Mouse (Mus musculus) heart, adult 2 months (tissue): ENCODE measurements around the gene Ap1g2. TPM values are rescaled to one million over a fixed set of nuclear protein-coding genes. Genes with fewer than 3 reads are reported as not detected.

ENCODE experiments used
- DNase-seq, 2 experiments: peaks; one replicate each; pipeline ENCODE4 v3.0.0; 2021
- H3K27ac ChIP-seq: fragments of 200-600 bp; 2 replicates; pipeline ENCODE4 v1.8.1; 2022
- H3K27me3 ChIP-seq: fragments of 200-500 bp; 2 replicates; pipeline ENCODE4 v1.6.1; 2012; ENCODE audit warnings: mild to moderate bottlenecking, low read length, inconsistent platforms, mixed read lengths; ENCODE audit not compliant: control insufficient read depth, insufficient read depth
- H3K36me3 ChIP-seq: fragments of 200-500 bp; 2 replicates; pipeline ENCODE4 v1.6.1; 2012; ENCODE audit warnings: low read length, inconsistent platforms; ENCODE audit not compliant: control insufficient read depth, insufficient read depth
- H3K4me1 ChIP-seq: fragments of 200-500 bp; 2 replicates; pipeline ENCODE4 v1.6.1; 2011; ENCODE audit warnings: low read length; ENCODE audit not compliant: control insufficient read depth, insufficient read depth
- H3K4me3 ChIP-seq: fragments of 200-600 bp; 2 replicates; pipeline ENCODE4 v1.8.1; 2022
- H3K79me2 ChIP-seq: fragments of 200-500 bp; replicated peaks from 2 replicates; pipeline ENCODE4 v1.6.1; 2012; ENCODE audit warnings: mild to moderate bottlenecking, inconsistent platforms, low read length, moderate library complexity, mixed read lengths; ENCODE audit not compliant: control insufficient read depth, insufficient read depth
- H3K9ac ChIP-seq: fragments of 200-500 bp; 2 replicates; pipeline ENCODE4 v1.6.1; 2012; ENCODE audit warnings: low read depth, mild to moderate bottlenecking, control low read depth, inconsistent platforms, low read length, mixed read lengths
- CTCF ChIP-seq: fragments of 200-600 bp; IDR thresholded peaks from 2 replicates; pipeline ENCODE4 v1.8.1; 2022; ENCODE audit warnings: antibody characterized with exemption, mild to moderate bottlenecking, moderate library complexity
- EP300 ChIP-seq: fragments of 200-500 bp; IDR thresholded peaks from 2 replicates; pipeline ENCODE4 v1.6.1; 2011; ENCODE audit warnings: low read depth, low read length, control low read depth; ENCODE audit not compliant: insufficient read depth
- POLR2A ChIP-seq: fragments of 200-500 bp; IDR thresholded peaks from 2 replicates; pipeline ENCODE4 v1.6.1; 2011; ENCODE audit warnings: mild to moderate bottlenecking, low read depth, low read length, control low read depth; ENCODE audit not compliant: insufficient read depth
- WGBS: fragments of 180-500 bp; shearing (Covaris S2); methylation state at CpG from one replicate; pipeline ENCODE4 v1.1.7; 2018; 5-methylcytosine and 5-hydroxymethylcytosine counted together
- intact Hi-C: fragments of 180-260 bp; cut with DNase I; formaldehyde crosslinking; loops from one replicate; pipeline ENCODE4 v1.15.1; 2025
- polyA plus RNA-seq: library from polyadenylated mRNA; depleted of rRNA; stranded (reverse); fragments of >200 nt; gene quantifications from 2 replicates; pipeline ENCODE4 v1.2.3, GENCODE M21; 2012
- total RNA-seq, 2 experiments: library from RNA; stranded (reverse); gene quantifications; 2 replicates each; pipeline ENCODE4 v1.2.3; 2021

Ap1g2 gene
- total and polyA plus RNA-seq, 3 experiments: 5.3 to 10.2 (median 5.6) TPM

- DNase-seq: no peak
- Histone ChIP-seq H3K4me1 (no peaks in the 10 kb centered on the region), H3K27ac (no peak overlapping the region), H3K79me2 (no peaks in the 10 kb centered on the region), H3K4me3 (no peak overlapping the region), H3K9ac (no peak overlapping the region), H3K36me3 (no peaks in the 10 kb centered on the region), H3K27me3 (no peaks in the 10 kb centered on the region)
- 48% methylated on average over 19 of the region's 19 CpGs for WGBS
- intact Hi-C loops: loop anchor here (10.0 kb wide), 1 partner anchor 227 kb away; no protein-coding TSS in a partner anchor
- TF ChIP-seq CTCF (no peak), EP300 (no peak), POLR2A (no peak)
Measured at GRCm38 (mm10) chr14:55071756-55072155, 34.6 kb downstream of the Ap1g2 start.

- Histone ChIP-seq H3K27ac (no peak overlapping the region), H3K79me2 (no peaks in the 10 kb centered on the region), H3K36me3 (no peaks in the 10 kb centered on the region), H3K27me3 (peaks cover 2% of the 10 kb centered on the region; the same call in 1 of the 2 replicates), H3K4me1 (no peaks in the 10 kb centered on the region), H3K9ac (no peak overlapping the region), H3K4me3 (no peak overlapping the region)
- no peak for DNase-seq
- intact Hi-C loops: no loop called here
- WGBS: 84% methylated on average over 8 of the region's 8 CpGs
- TF ChIP-seq CTCF: no peak
- TF ChIP-seq EP300: no peak
- no peak for TF ChIP-seq POLR2A
Measured at GRCm38 (mm10) chr14:55066042-55066441, 40.4 kb downstream of the Ap1g2 start.

- no peak for TF ChIP-seq EP300
- TF ChIP-seq CTCF: no peak
- TF ChIP-seq POLR2A: no peak
- intact Hi-C loops: no loop called here
- Histone ChIP-seq H3K27ac (no peak overlapping the region), H3K4me3 (no peak overlapping the region), H3K27me3 (peaks cover 2% of the 10 kb centered on the region; the same call in 1 of the 2 replicates), H3K4me1 (no peaks in the 10 kb centered on the region), H3K9ac (no peak overlapping the region), H3K36me3 (no peaks in the 10 kb centered on the region), H3K79me2 (no peaks in the 10 kb centered on the region)
- WGBS: 89% methylated on average over 13 of the region's 13 CpGs
- DNase-seq: no peak
Measured at GRCm38 (mm10) chr14:55065391-55065790, 41.0 kb downstream of the Ap1g2 start.

- TF ChIP-seq CTCF: no peak
- intact Hi-C loops: no loop called here
- DNase-seq: no peak
- no peak overlapping the region for H3K4me3 ChIP-seq
- 78% methylated on average over 35 of the region's 35 CpGs for WGBS
- H3K27ac ChIP-seq: no peak overlapping the region
- no peak overlapping the region for H3K9ac ChIP-seq
- no peaks in the 10 kb centered on the region for H3K79me2 ChIP-seq
- H3K27me3 ChIP-seq: peaks cover 2% of the 10 kb centered on the region; the same call in 1 of the 2 replicates
- no peaks in the 10 kb centered on the region for H3K36me3 ChIP-seq
- no peaks in the 10 kb centered on the region for H3K4me1 ChIP-seq
Measured at GRCm38 (mm10) chr14:55064481-55065370, 41.7 kb downstream of the Ap1g2 start.

GRCm38 (mm10) chr14:55063581-55064381 lies 42.6 kb downstream of the Ap1g2 start:
- WGBS: 84% methylated on average over 22 of the region's 22 CpGs
- no peak overlapping the region for H3K4me3 ChIP-seq
- H3K36me3 ChIP-seq: no peaks in the 10 kb centered on the region
- H3K27me3 ChIP-seq: peaks cover 2% of the 10 kb centered on the region; the same call in 1 of the 2 replicates
- intact Hi-C loops: no loop called here
- H3K79me2 ChIP-seq: no peaks in the 10 kb centered on the region
- DNase-seq: no peak
- TF ChIP-seq EP300: no peak
- no peak for TF ChIP-seq POLR2A
- no peak for TF ChIP-seq CTCF
- H3K4me1 ChIP-seq: no peaks in the 10 kb centered on the region
- H3K27ac ChIP-seq: no peak overlapping the region
- no peak overlapping the region for H3K9ac ChIP-seq

- Histone ChIP-seq H3K4me1 (no peaks in the 10 kb centered on the region), H3K27me3 (peaks cover 2% of the 10 kb centered on the region; the same call in 1 of the 2 replicates), H3K36me3 (no peaks in the 10 kb centered on the region), H3K79me2 (no peaks in the 10 kb centered on the region), H3K4me3 (no peak overlapping the region), H3K27ac (no peak overlapping the region), H3K9ac (no peak overlapping the region)
- TF ChIP-seq POLR2A: no peak
- no peak for TF ChIP-seq CTCF
- TF ChIP-seq EP300: no peak
- WGBS: 84% methylated on average over 5 of the region's 5 CpGs
- DNase-seq: no peak
- intact Hi-C loops: no loop called here
Measured at GRCm38 (mm10) chr14:55063117-55063516, 43.3 kb downstream of the Ap1g2 start.
